Mouse (Mus musculus): ENCODE results near the gene Nxf7. TPM values are rescaled to one million over a fixed set of nuclear protein-coding genes. Genes with fewer than 3 reads are reported as not detected.

The Nxf7 gene
- under 1 TPM in 1 of 2 experiments, not detected in 1; 0.02 TPM for polyA plus RNA-seq (2012; fragmentation: generic; extraction: Trizol)

GRCm38 (mm10) chrX:135598677-135599076, at the start of gene Nxf7:
Nxf7 (minus strand) TSS chrX:135598777.

GRCm38 (mm10) chrX:135627605-135628004, 29.0 kb upstream of the Nxf7 start, which contains the start of gene Prame:
Prame (minus strand) TSS chrX:135627705.

Other genes starting within 250 kb of the Nxf7 start
- gene Gm5128, start 225.5 kb downstream of the Nxf7 start, polyA plus RNA-seq (2012; fragmentation: generic; extraction: Trizol), result not detected
- not detected for gene Gm7903, start 164.9 kb downstream of the Nxf7 start, polyA plus RNA-seq (2012; fragmentation: generic; extraction: Trizol)
- not detected for gene AV320801, start 104.2 kb downstream of the Nxf7 start, polyA plus RNA-seq (2012; fragmentation: generic; extraction: Trizol)
- not detected for gene Prame, start 28.9 kb upstream of the Nxf7 start, polyA plus RNA-seq (2012; fragmentation: generic; extraction: Trizol)
- gene Tcp11x2, start 95.0 kb upstream of the Nxf7 start, polyA plus RNA-seq (2012; fragmentation: generic; extraction: Trizol), result under 1 TPM in 1 of 2 experiments, not detected in 1; 0.08 TPM
- gene Tmsb15a, start 126.5 kb upstream of the Nxf7 start, polyA plus RNA-seq (2012; fragmentation: generic; extraction: Trizol), result not detected
- 1 to 10 TPM in 1 of 2 experiments, under 1 TPM in 1; 0.08 to 1.4 TPM for gene Armcx5, start 144.0 kb upstream of the Nxf7 start, polyA plus RNA-seq (2012; fragmentation: generic; extraction: Trizol)
- 1 to 10 TPM; 1.1 to 3.8 TPM for gene Gprasp1, start 144.0 kb upstream of the Nxf7 start, polyA plus RNA-seq (2012; fragmentation: generic; extraction: Trizol)
- under 1 TPM; 0.04 to 0.72 TPM for gene Bhlhb9, start 198.8 kb upstream of the Nxf7 start, polyA plus RNA-seq (2012; fragmentation: generic; extraction: Trizol)
- gene Gprasp2, start 240.3 kb upstream of the Nxf7 start, polyA plus RNA-seq (2012; fragmentation: generic; extraction: Trizol), result under 1 TPM in 1 of 2 experiments, not detected in 1; 0.01 TPM